Mouse (Mus musculus) splenic B cell, adult 2 months (primary cell): ENCODE measurements around the gene Ing2.

ENCODE experiments used
- DNase-seq: peaks from one replicate; pipeline ENCODE4 v3.0.0-alpha.2; 2011; ENCODE audit warnings: low read depth, low spot score
- H3K27me3 ChIP-seq: 2 replicates; pipeline ENCODE4 v1.6.1; 2012; ENCODE audit warnings: mild to moderate bottlenecking, low read length, moderate library complexity, mixed read lengths; ENCODE audit not compliant: control insufficient read depth, poor library complexity, insufficient read depth, severe bottlenecking
- H3K36me3 ChIP-seq: 2 replicates; pipeline ENCODE4 v1.6.1; 2012; ENCODE audit warnings: mild to moderate bottlenecking, low read length, moderate library complexity, mixed read lengths; ENCODE audit not compliant: control insufficient read depth, poor library complexity, insufficient read depth, severe bottlenecking

Ing2 gene

DNA sequence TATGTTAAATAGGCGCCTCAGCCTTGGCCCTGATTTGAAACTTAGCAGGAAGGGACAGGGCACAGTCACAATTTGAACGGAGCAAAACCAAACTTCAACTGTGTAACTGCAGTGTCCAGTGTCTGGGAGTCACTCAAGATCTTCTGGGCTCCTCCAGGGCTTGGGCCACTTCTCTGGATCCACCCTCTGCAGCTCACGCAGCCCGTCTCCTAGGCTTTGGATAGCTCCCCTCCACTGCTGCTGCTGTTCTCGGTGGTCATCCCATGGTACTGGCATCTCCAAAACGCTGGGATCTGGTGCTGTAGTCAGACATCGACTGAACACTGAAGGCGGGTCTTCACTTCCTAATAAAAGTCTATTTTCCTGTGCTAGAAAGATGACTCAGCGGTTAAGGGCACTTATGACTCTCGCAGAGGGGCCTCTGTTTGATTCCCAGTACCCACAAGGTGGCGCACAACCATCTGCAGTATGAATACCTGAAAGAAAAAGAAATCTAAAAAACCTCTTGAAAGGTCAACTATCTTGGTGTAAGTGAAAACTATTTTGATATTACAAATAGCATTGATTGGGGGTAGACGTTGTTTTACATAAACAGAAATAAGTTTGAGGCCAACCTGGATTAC lies 14.5 kb upstream of the Ing2 start:
- Histone ChIP-seq H3K27me3 (no peaks in the 10 kb centered on the region; the same call in 1 of the 2 replicates), H3K36me3 (no peaks in the 10 kb centered on the region)
- DNase-seq: peak; percentile 69

DNA sequence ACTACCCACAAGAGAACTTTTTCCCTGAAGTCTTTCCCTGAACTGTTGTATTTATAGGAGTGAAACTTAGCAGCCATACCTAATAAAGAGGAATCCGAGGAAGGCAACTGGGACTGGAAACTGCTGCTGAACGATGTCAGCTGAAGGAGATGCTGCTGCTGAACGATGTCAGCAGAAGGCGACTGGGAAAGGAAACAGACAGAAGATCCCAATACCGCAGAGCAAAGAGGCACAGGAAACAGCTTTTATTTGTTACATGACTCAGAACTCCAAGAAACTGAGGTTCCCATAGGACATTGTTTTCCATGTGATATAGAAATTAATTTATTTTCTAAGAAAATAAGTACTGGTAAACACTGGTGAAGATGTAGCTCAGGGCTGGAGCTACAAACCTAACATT lies 9.1 kb upstream of the Ing2 start:
- H3K27me3 ChIP-seq: no peaks in the 10 kb centered on the region
- DNase-seq: no peak
- H3K36me3 ChIP-seq: 0 out of 2 replicates have a peak, but pooled peaks cover under 1% of the 10 kb centered on the region

DNA sequence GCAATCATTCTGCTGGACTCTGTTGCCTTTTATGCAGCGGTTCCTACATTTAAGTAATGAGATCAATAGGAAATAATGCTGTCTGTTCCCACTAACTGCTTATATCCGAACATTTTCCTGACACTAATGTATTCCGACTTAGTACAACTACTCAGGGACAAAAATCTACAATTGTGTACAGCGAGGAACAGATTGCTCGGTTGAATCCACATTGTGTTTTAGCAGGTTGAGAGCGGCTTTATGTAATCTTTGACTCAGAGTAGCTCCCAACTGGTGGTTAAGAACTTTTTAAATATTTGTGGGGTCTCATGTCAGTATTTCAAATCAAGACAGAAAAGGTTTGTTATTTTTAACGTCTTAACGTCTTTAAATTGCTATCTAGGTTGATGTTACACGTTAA lies 8.6 kb upstream of the Ing2 start:
- H3K27me3 ChIP-seq: no peaks in the 10 kb centered on the region
- H3K36me3 ChIP-seq: 0 out of 2 replicates have a peak, but pooled peaks cover 1% of the 10 kb centered on the region
- no peak for DNase-seq

DNA sequence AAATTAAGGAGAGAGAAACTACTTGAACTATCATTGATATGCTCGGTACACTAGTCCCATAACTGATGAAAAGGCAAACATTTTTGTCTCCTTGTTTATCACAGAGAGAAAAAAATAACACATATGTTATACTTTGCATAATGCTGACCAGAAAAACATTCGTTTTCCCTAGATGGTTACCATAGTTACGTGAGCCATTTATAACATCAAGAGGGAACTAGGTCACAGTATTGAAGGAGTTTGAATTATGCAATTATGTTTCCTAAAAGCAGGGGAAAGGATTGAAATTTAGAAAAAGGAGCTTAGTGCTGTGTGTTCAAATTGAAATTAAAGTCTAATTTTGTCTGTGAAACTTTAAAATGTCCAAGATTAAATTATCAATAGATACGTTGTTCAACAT lies 5.0 kb upstream of the Ing2 start:
- DNase-seq: no peak
- 0 out of 2 replicates have a peak, but pooled peaks cover 1% of the 10 kb centered on the region for H3K36me3 ChIP-seq
- H3K27me3 ChIP-seq: no peaks in the 10 kb centered on the region

DNA sequence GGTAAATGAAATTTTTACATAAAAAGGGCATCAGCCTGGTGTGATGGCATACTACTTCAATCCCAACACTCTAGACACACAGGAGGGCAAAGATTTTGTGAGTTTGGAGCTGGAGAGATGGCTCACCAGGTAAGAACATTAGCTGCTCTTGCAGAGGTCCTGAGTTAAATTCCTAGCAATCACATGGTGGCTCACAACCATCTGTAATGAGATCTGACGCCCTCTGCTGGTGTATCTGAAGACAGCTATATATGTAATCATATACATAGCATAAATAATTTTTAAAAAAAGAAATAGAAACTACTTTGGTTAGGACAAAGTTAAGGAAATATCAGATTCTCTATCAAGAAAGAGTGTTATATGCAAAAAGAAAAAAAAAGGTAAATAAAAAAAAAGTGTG lies 4.2 kb upstream of the Ing2 start:
- DNase-seq: peak; percentile 22
- H3K27me3 ChIP-seq: no peaks in the 10 kb centered on the region
- 0 out of 2 replicates have a peak, but pooled peaks cover 1% of the 10 kb centered on the region for H3K36me3 ChIP-seq

DNA sequence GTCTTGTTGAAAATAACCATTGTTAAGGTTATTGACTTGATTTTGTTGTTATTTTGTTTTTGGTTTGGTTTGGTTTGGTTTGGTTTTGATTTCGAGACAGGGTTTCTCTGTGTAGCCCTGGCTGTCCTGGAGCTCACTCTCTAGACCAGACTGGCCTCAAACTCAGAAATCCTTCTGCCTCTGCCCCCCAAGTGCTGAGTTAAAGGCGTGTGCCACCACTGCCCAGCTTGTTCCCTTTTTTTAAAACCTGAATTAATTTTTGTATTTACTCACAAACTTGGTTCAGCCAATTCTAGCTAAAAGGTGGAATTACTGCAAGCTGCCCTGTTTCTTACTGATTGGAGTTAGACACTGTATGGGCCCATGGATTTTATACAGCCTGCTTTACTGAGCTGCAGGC lies 1.3 kb upstream of the Ing2 start:
- Histone ChIP-seq H3K27me3 (no peaks in the 10 kb centered on the region), H3K36me3 (0 out of 2 replicates have a peak, but pooled peaks cover 1% of the 10 kb centered on the region)
- DNase-seq: no peak

DNA sequence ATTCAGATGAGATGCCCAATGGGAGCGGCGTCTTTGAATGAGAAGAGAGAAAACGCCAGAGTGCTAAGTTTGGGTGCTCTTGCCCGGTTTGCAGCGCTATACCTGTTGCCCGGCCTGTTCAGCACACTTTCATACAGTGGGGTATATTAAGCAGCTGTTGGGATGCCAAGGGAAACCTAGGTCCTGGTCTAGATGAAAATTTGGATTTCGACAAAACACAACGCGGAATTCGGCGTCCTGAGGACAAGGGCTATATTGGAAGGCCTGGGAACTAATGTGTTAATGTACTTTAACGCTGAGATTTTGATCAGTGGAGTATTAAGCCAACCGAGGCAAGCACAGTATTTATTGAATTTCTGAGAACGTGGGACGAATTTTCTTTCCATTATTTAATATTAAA lies 868 bp upstream of the Ing2 start:
- H3K27me3 ChIP-seq: no peaks in the 10 kb centered on the region
- DNase-seq: no peak
- H3K36me3 ChIP-seq: 0 out of 2 replicates have a peak, but pooled peaks cover 1% of the 10 kb centered on the region

DNA sequence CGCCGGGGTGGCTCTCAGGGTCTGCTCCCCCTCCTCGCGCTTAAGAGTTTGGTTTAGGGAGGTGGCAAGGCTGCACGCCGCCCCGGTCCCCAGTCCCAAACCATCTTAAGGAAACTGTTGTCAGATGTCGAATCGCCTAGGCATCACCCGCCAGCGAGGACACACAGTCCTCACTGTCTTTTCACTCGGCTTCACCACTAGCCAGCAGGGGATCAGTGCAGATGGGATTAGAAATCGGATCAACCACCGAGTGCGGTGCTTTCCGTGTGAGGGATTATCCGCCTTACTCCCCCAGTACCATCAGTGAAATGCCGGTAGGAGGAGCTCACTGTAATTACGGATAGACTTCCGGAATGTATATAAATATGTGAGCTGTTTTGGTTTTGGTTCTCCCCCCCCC lies 430 bp upstream of the Ing2 start:
- peak; percentile 80 for DNase-seq
- 0 out of 2 replicates have a peak, but pooled peaks cover 1% of the 10 kb centered on the region for H3K36me3 ChIP-seq
- no peaks in the 10 kb centered on the region for H3K27me3 ChIP-seq

DNA sequence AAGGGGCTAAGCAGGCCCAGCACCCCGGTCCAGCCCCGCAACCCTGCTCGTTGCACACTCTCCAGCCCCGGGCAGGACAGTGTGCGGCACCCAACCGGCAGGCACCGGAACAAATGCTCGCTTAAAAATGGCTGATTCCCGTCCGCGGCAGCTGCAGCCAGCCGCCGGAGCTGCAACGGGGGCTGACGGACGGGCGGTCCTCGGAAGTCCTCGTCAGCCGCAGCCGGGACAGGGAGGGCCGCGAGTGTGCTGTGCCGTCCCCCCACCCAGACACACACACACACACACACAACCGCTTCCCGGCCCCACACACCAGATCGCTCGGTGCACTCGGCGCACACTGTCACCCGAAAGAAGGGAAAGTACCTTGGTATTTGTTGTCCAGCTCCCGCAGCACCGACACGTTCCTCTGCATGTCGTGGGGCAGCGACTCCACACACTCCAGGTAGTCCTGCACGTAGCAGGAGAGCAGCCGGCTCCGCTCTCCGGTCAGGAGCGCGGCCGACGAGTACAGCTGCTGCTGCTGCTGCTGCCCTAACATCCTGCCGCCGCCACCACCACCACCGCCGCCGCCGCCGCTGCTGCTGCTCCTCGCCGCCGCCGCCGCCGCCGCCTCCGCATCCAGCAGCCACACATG lies 1.1 kb downstream of the Ing2 start:
- peak; percentile 48 for DNase-seq
- H3K36me3 ChIP-seq: no peaks in the 10 kb centered on the region
- H3K27me3 ChIP-seq: no peaks in the 10 kb centered on the region

DNA sequence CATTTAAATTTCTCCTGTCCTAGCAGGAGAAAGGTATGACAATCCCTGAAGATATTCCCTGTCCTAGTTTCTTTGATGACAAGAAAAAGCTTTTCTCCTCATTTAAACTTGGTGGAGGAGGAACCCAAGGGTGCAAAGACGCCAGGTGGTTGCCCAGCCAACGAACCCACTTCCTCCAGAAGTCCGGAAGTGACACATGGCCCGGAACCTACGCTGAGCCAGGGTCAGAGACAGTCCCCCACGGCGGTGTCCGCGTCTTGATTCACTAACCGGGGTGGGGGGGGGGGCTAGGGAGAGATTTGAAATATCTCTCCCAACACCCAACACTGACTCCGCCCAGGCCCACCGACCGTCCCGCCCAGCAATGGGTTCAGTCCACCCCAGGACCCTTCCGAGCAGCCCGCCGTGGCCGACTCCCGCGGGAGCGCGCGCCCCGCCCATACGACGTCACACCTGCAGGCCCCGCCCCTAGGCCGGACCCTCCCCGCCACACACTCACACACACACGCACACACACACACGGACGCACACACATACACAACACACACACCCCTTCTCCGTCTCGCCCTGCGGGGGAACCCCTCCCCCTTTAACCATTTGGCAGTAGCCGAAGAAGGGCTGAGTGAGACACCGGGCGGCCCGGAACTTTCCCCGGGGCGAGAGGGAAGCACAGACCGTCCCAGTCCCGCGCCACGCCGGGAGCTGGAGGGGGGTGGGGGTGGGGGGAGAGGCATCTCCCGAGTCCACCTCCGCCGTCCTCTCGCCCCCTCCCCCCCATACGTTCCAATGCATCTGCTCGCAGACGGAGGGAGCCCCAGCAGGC lies 1.8 kb downstream of the Ing2 start:
- peak; percentile 92 for DNase-seq
- H3K36me3 ChIP-seq: no peaks in the 10 kb centered on the region

DNA sequence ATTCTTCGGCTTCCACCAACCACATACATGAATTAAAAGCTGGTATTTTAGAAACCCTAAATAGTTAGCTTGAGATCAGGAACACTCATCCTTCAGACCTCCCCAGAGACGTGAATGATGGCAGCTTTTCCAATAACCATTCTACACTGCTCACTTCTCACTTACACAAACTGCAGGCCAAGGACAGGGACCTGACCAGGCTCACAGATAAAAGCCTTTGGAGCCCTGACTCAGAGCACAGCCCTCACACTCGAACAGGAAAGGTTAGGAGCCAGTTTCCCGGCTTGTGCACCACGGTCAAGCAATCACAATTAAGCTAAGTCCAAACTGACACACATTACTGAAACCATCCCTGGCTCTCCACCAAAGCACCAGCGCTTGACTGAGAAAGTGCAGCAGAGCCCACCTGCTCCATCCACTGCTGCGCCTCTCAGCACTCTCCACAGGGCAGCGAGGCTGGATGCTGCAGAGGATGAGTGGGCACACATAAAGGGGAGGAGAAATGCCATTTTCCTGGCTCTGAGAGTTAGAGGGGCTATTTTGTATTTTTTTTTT lies 11.0 kb downstream of the Ing2 start:
- no peak for DNase-seq
- Histone ChIP-seq H3K27me3 (no peaks in the 10 kb centered on the region), H3K36me3 (0 out of 2 replicates have a peak, but pooled peaks cover 1% of the 10 kb centered on the region)

More for the DNA sequence above, 1.8 kb downstream of the Ing2 start:
- no peaks in the 10 kb centered on the region for H3K27me3 ChIP-seq

DNA sequence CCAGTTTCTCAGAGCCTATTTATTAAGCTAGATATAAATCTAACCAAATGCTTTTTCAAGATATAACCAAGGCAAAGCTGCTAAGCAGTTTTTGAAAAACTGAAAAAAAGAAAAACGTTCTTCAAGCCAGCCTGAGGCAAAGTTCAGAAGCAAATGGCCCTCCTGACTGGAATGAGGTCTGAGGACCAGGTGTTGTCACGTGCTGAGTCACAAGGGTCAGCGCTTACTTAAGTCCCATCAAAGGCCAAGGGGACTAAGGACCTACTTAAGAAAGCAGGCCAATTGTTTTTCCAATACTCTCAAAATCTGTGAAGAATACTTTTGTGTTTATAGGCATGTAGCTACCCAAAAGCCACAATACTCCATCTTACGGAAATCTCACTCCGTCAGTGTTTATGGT lies 12.2 kb downstream of the Ing2 start:
- DNase-seq: no peak
- H3K27me3 ChIP-seq: no peaks in the 10 kb centered on the region
- H3K36me3 ChIP-seq: 0 out of 2 replicates have a peak, but pooled peaks cover 1% of the 10 kb centered on the region

DNA sequence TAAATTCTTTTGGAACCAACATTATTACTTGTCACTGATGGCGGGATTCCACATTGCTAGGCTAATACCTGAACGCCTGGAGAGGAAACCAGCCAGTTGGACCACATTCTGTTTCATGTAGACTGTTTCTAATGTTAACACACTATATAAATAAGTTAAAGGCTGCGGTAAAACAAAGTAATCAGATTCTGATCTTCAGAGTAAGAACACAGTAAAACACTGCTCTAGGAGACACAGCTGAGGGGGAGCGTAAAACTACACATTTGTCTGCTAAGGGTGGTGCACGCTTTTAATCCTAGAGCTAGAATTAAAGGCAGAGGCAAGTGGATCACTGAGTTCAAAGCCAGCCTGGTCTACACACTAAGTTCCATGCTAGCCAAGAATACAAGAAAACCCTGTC lies 12.6 kb downstream of the Ing2 start:
- no peak for DNase-seq
- Histone ChIP-seq H3K36me3 (0 out of 2 replicates have a peak, but pooled peaks cover 1% of the 10 kb centered on the region), H3K27me3 (no peaks in the 10 kb centered on the region)

DNA sequence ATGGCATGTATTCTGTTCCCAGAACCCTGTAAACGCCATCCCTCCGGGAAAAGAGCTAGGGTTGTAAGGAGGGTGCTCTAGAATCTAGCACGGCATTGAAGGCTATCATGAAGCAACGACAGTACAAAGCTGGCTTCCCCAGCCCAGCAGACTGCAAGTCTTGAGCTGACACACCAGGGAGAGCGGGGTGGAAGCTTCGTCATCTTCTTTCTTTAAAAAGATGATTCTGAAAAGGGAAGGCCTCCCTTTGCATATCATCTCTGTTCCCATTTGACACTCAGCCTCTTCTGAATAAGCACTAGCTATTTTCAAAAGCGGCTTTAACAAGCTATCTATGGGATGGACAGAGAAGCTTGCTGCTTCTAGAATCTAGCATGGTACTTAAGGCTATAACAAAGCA lies 15.0 kb downstream of the Ing2 start:
- DNase-seq: no peak
- no peaks in the 10 kb centered on the region; the same call in 1 of the 2 replicates for H3K36me3 ChIP-seq
- no peaks in the 10 kb centered on the region for H3K27me3 ChIP-seq
